Mouse (Mus musculus): Measurements from ENCODE around the gene Plxdc1. TPM values are rescaled to one million over a fixed set of nuclear protein-coding genes. Genes with fewer than 3 reads are reported as not detected.

Gene Plxdc1
- polyA plus RNA-seq, 1 experiment from 2014 or later = 0.60 TPM

DNA sequence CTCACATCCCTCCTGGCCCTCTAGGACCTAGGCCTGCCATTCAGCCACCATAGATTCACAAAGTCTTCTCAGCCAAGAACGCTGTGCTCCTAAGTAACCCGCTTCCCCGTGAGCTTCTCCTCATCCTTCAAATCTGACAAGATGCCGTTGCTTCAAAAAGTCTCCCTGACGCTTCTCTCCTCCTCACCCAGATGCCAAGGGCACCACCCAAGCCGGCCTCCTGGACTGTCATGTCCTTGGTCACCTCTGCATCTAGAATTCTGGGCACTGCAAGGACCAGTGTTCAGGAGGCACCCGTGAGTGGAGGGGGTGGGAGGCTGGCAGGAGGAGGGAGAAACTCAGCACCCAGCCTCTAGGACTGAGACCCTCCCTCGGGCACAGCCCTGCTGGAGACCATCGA, 3.5 kb downstream of the Plxdc1 start:
- 94% methylated on average over 9 of the region's 9 CpGs for WGBS

DNA sequence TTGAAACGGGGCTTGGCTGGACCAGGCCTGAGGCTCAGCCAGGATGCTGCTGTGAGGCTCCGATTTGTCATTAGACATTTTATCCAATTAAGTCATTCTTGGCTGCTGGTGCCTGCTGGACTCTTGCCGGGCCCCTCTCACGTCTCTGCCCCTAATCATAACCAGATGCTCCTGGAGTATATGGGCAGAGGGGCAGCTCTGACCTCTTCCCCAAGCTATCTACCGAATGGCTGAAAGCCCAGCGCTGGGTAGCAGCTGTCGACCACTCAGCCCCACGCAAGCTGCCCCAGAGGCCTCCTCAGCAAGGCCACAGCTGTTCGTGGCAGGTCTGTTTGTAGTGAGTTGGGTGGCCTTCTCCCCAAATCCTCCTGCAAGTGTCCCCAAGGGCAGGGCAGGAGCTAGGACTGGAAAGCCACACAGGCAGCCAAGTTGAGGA, 5.7 kb downstream of the Plxdc1 start:
- Histone ChIP-seq H3K36me3 (no peaks in the 10 kb centered on the region), H3K9ac (no peak overlapping the region), H3K4me2 (no peak overlapping the region), H3K4me1 (replicated peaks) (peaks cover 3% of the 10 kb centered on the region), H3K9me3 (no peaks in the 10 kb centered on the region), H3K27ac (peak overlapping the region; percentile 24; the same call in 1 of the 2 replicates), H3K27me3 (peaks cover 24% of the 10 kb centered on the region), H3K4me3 (no peak overlapping the region)
- WGBS = 59% methylated on average over 9 of the region's 9 CpGs
- no peak for ATAC-seq (ENCODE audit: low FRiP score)

More for the DNA sequence above, 3.5 kb downstream of the Plxdc1 start:
- no peak overlapping the region for H3K4me3 ChIP-seq
- H3K9ac ChIP-seq = no peak overlapping the region
- no peak overlapping the region for H3K27ac ChIP-seq
- ATAC-seq (ENCODE audit: low FRiP score) = no peak
- no peak overlapping the region for H3K4me2 ChIP-seq
- no peaks in the 10 kb centered on the region for H3K9me3 ChIP-seq
- H3K27me3 ChIP-seq = peaks cover 41% of the 10 kb centered on the region
- H3K4me1 ChIP-seq (replicated peaks) = peaks cover 21% of the 10 kb centered on the region
- H3K36me3 ChIP-seq = no peaks in the 10 kb centered on the region

- no peak overlapping the region for H3K27ac ChIP-seq
- H3K4me2 ChIP-seq = no peak overlapping the region
- H3K9ac ChIP-seq = no peak overlapping the region
- H3K9me3 ChIP-seq = no peaks in the 10 kb centered on the region
- no peaks in the 10 kb centered on the region for H3K36me3 ChIP-seq
- WGBS = 68% methylated on average over 10 of the region's 10 CpGs
- H3K4me3 ChIP-seq = no peak overlapping the region
- H3K4me1 ChIP-seq (replicated peaks) = peaks cover 3% of the 10 kb centered on the region
- ATAC-seq (ENCODE audit: low FRiP score) = no peak
- peaks cover 18% of the 10 kb centered on the region for H3K27me3 ChIP-seq
These were observed 6.3 kb downstream of the Plxdc1 start for GRCm38 (mm10) chr11:97979824-97980495.

- H3K36me3 ChIP-seq = no peaks in the 10 kb centered on the region
- no peaks in the 10 kb centered on the region for H3K9me3 ChIP-seq
- no peak overlapping the region for H3K27ac ChIP-seq
- H3K9ac ChIP-seq = no peak overlapping the region
- peaks cover 2% of the 10 kb centered on the region; the same call in 1 of the 2 replicates for H3K27me3 ChIP-seq
- H3K4me3 ChIP-seq = no peak overlapping the region
- H3K4me1 ChIP-seq (replicated peaks) = peaks cover 3% of the 10 kb centered on the region
- no peak overlapping the region for H3K4me2 ChIP-seq
- no peak for ATAC-seq (ENCODE audit: low FRiP score)
- WGBS = 88% methylated on average over 13 of the region's 13 CpGs
These were observed 7.9 kb downstream of the Plxdc1 start for GRCm38 (mm10) chr11:97978392-97978791.

DNA sequence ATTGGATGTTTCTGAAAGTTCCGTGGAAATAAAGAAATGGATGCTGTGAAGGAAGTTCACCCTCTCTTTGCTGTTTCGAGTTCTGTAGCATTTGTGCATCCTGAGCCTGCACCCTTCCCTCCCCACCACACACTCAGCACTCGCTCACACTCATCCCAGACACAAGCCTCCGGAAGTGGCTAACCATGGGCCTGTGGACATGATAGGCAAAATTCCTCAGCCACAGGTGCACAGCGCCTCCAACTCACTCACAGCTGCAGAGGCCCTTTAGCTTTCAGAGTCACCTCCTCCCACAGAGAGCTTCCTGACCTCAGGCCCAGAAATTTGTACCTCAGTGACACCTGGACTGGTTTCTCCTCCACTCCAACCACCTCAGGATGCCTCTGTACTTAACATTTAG, 8.4 kb downstream of the Plxdc1 start:
- Histone ChIP-seq H3K27me3 (no peaks in the 10 kb centered on the region), H3K36me3 (no peaks in the 10 kb centered on the region), H3K4me1 (replicated peaks) (peaks cover 3% of the 10 kb centered on the region), H3K27ac (no peak overlapping the region), H3K9me3 (no peaks in the 10 kb centered on the region), H3K4me3 (no peak overlapping the region), H3K9ac (no peak overlapping the region), H3K4me2 (no peak overlapping the region)
- WGBS = 83% methylated on average over 5 of the region's 5 CpGs
- no peak for ATAC-seq (ENCODE audit: low FRiP score)

DNA sequence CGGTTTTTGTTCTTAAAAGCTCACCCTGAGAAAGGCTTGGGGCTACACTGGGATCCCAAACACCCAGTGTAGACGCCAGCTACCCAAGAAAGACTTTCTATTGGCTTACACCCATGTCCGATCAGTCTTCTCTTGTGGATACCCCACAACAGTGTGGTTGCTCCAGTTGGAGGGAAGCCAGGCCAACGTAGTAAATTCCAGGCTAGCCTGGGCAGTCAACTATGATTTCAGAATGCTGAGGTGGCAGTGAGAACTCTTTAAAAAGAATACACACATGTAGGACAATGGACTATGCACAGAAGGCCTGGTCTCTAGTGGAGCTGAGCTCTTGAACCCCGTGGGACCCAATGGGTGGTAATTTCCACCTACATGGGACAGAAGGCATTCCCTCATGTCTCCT, 11.5 kb downstream of the Plxdc1 start:
- no peak overlapping the region for H3K4me3 ChIP-seq
- no peaks in the 10 kb centered on the region for H3K9me3 ChIP-seq
- no peaks in the 10 kb centered on the region for H3K27me3 ChIP-seq
- no peak overlapping the region for H3K27ac ChIP-seq
- no peak for ATAC-seq (ENCODE audit: low FRiP score)
- no peak overlapping the region for H3K4me2 ChIP-seq
- WGBS = 87% methylated on average over 5 of the region's 5 CpGs
- H3K4me1 ChIP-seq (replicated peaks) = no peaks in the 10 kb centered on the region; the same call in 1 of the 2 replicates
- H3K36me3 ChIP-seq = no peaks in the 10 kb centered on the region
- H3K9ac ChIP-seq = no peak overlapping the region

GRCm38 (mm10) chr11:97974141-97974540, 12.1 kb downstream of the Plxdc1 start:
- Histone ChIP-seq H3K36me3 (no peaks in the 10 kb centered on the region), H3K4me1 (replicated peaks) (no peaks in the 10 kb centered on the region; the same call in 1 of the 2 replicates), H3K4me2 (no peak overlapping the region), H3K27me3 (no peaks in the 10 kb centered on the region), H3K4me3 (no peak overlapping the region), H3K9ac (no peak overlapping the region), H3K27ac (no peak overlapping the region), H3K9me3 (no peaks in the 10 kb centered on the region)
- no peak for ATAC-seq (ENCODE audit: low FRiP score)
- 85% methylated on average over 5 of the region's 5 CpGs for WGBS

GRCm38 (mm10) chr11:97972434-97972833, 13.8 kb downstream of the Plxdc1 start:
- Histone ChIP-seq H3K4me2 (no peak overlapping the region), H3K4me1 (replicated peaks) (no peaks in the 10 kb centered on the region; the same call in 1 of the 2 replicates), H3K9me3 (no peaks in the 10 kb centered on the region), H3K27me3 (no peaks in the 10 kb centered on the region), H3K4me3 (no peak overlapping the region), H3K9ac (no peak overlapping the region), H3K27ac (no peak overlapping the region), H3K36me3 (no peaks in the 10 kb centered on the region)
- ATAC-seq (ENCODE audit: low FRiP score) = no peak
- WGBS = 70% methylated on average over 2 of the region's 2 CpGs

DNA sequence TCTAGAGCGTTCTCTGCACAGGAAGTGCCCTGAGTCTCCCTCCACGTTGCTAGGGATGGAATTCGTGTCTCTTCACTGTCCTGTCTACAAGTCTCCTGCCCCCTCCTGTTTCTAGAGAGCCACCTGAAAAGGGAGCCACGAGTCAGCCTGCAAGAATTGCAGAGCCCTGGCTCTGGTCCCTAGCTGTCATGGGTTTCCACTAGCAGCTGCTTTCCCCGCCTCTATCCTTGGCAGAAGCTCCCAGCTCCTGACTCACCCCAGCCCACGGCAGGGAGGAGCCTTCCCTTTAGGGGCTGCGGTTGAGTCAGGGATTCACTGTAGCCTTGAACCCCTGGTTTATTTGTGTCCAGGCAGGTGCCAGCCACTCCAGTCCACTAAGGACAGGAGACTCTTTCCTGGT, 15.0 kb downstream of the Plxdc1 start:
- Histone ChIP-seq H3K27me3 (no peaks in the 10 kb centered on the region), H3K4me2 (no peak overlapping the region), H3K9ac (no peak overlapping the region), H3K4me1 (replicated peaks) (peaks cover 8% of the 10 kb centered on the region), H3K27ac (no peak overlapping the region), H3K9me3 (no peaks in the 10 kb centered on the region), H3K4me3 (no peak overlapping the region), H3K36me3 (no peaks in the 10 kb centered on the region)
- ATAC-seq (ENCODE audit: low FRiP score) = no peak
- 43% methylated on average over 7 of the region's 7 CpGs for WGBS

GRCm38 (mm10) chr11:97970771-97971170, 15.5 kb downstream of the Plxdc1 start:
- no peak for ATAC-seq (ENCODE audit: low FRiP score)
- Histone ChIP-seq H3K9ac (no peak overlapping the region), H3K4me2 (no peak overlapping the region), H3K4me3 (no peak overlapping the region), H3K9me3 (no peaks in the 10 kb centered on the region), H3K36me3 (no peaks in the 10 kb centered on the region), H3K27ac (no peak overlapping the region), H3K27me3 (no peaks in the 10 kb centered on the region), H3K4me1 (replicated peaks) (peaks cover 8% of the 10 kb centered on the region)
- WGBS = 87% methylated on average over 7 of the region's 7 CpGs

GRCm38 (mm10) chr11:97968385-97968784, 17.9 kb downstream of the Plxdc1 start:
- no peak overlapping the region for H3K27ac ChIP-seq
- H3K27me3 ChIP-seq = no peaks in the 10 kb centered on the region
- no peak for ATAC-seq (ENCODE audit: low FRiP score)
- H3K9me3 ChIP-seq = no peaks in the 10 kb centered on the region
- H3K4me2 ChIP-seq = no peak overlapping the region
- no peaks in the 10 kb centered on the region for H3K36me3 ChIP-seq
- WGBS = 87% methylated on average over 5 of the region's 5 CpGs
- H3K4me3 ChIP-seq = no peak overlapping the region
- peaks cover 8% of the 10 kb centered on the region for H3K4me1 ChIP-seq (replicated peaks)
- H3K9ac ChIP-seq = no peak overlapping the region

- WGBS = 32% methylated on average over 2 of the region's 2 CpGs
- Histone ChIP-seq H3K4me1 (replicated peaks) (peaks cover 8% of the 10 kb centered on the region), H3K9ac (peak overlapping the region; percentile 13; the same call in 1 of the 2 replicates), H3K36me3 (no peaks in the 10 kb centered on the region), H3K4me2 (no peak overlapping the region), H3K27me3 (0 out of 2 replicates have a peak, but pooled peaks cover 4% of the 10 kb centered on the region), H3K27ac (peak overlapping the region; percentile 40; the same call in 1 of the 2 replicates), H3K9me3 (no peaks in the 10 kb centered on the region), H3K4me3 (no peak overlapping the region)
- no peak for ATAC-seq (ENCODE audit: low FRiP score)
These were observed 19.1 kb downstream of the Plxdc1 start for GRCm38 (mm10) chr11:97967114-97967513.

DNA sequence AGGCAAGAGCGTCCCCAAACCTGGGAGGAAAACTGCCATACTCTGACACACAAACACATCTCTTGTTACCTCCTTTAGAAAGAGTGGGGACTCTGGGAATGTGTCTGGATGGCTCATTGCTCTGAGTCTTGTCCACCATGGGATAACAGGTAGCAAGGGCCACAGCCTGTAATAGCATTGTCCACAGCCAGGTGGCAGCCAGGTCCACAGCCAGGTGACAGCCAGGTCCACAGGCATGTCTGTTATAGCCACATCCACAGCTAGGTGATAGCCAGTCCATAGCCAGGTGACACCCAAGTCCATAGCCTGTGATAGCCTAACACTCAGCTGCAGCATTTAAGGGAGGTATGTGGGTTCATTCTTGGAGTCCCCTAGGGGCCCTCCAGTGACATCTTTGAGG, 25.3 kb downstream of the Plxdc1 start:
- H3K9me3 ChIP-seq = no peaks in the 10 kb centered on the region
- no peak overlapping the region for H3K4me3 ChIP-seq
- H3K4me2 ChIP-seq = no peak overlapping the region
- no peaks in the 10 kb centered on the region for H3K36me3 ChIP-seq
- H3K27ac ChIP-seq = no peak overlapping the region
- H3K27me3 ChIP-seq = 0 out of 2 replicates have a peak, but pooled peaks cover 4% of the 10 kb centered on the region
- no peak for ATAC-seq (ENCODE audit: low FRiP score)
- H3K9ac ChIP-seq = no peak overlapping the region
- peaks cover 27% of the 10 kb centered on the region for H3K4me1 ChIP-seq (replicated peaks)
- 100% methylated on average over 1 of the region's 1 CpGs for WGBS

Data from hindbrain, embryonic 13.5 days (tissue).